Mouse (Mus musculus) limb, embryonic 11.5 days (tissue): Measurements from ENCODE around the gene Dlg2. TPM values are rescaled to one million over a fixed set of nuclear protein-coding genes. Genes with fewer than 3 reads are reported as not detected.

Experiments
- ATAC-seq: fragments of 200-750 bp; cut with Nextera tagmentation; 2 replicates; pipeline ENCODE4 v1.8.0; 2017; ENCODE audit warnings: low read depth; ENCODE audit not compliant: insufficient number of reproducible peaks, low FRiP score, low TSS enrichment
- DNase-seq: peaks from one replicate; pipeline ENCODE4 v3.0.0-alpha.2; 2015; ENCODE audit warnings: low spot score
- H3K27ac ChIP-seq: fragments of 300-500 bp; sonication (generic); replicated peaks from 2 replicates; pipeline ENCODE4 v1.5.1; 2014; ENCODE audit warnings: low read depth, mild to moderate bottlenecking, low read length
- H3K27me3 ChIP-seq: fragments of 300-500 bp; sonication (generic); 2 replicates; pipeline ENCODE4 v1.6.1; 2014; ENCODE audit warnings: mild to moderate bottlenecking, low read length, mixed read lengths; ENCODE audit not compliant: control insufficient read depth, insufficient read depth
- H3K36me3 ChIP-seq: fragments of 300-500 bp; sonication (generic); 2 replicates; pipeline ENCODE4 v1.6.1; 2014; ENCODE audit warnings: mild to moderate bottlenecking, low read length, moderate library complexity, mixed read lengths; ENCODE audit not compliant: control insufficient read depth, insufficient read depth
- H3K4me1 ChIP-seq: fragments of 300-500 bp; sonication (generic); 2 replicates; pipeline ENCODE4 v1.6.1; 2014; ENCODE audit warnings: low read length, mixed read lengths; ENCODE audit not compliant: control insufficient read depth, insufficient read depth
- H3K4me2 ChIP-seq: fragments of 300-500 bp; sonication (generic); 2 replicates; pipeline ENCODE4 v1.6.1; 2014; ENCODE audit warnings: low read depth, mild to moderate bottlenecking, moderate library complexity; ENCODE audit not compliant: severe bottlenecking
- H3K4me3 ChIP-seq: fragments of 300-500 bp; sonication (generic); 2 replicates; pipeline ENCODE4 v1.5.1; 2014; ENCODE audit warnings: low read depth, low read length
- H3K9ac ChIP-seq: fragments of 300-500 bp; sonication (generic); 2 replicates; pipeline ENCODE4 v1.6.1; 2014; ENCODE audit warnings: mild to moderate bottlenecking, low read length
- H3K9me3 ChIP-seq: fragments of 300-500 bp; sonication (generic); 2 replicates; pipeline ENCODE4 v1.6.1; 2016; ENCODE audit warnings: low read length; ENCODE audit not compliant: control insufficient read depth
- WGBS: fragments of 180-500 bp; shearing (Covaris S2); extraction: QIAGEN DNeasy Blood & Tissue Kit; methylation state at CpG from one replicate; pipeline ENCODE4 v1.1.7; 2014; 5-methylcytosine and 5-hydroxymethylcytosine counted together
- polyA plus RNA-seq: library from polyadenylated mRNA; unstranded; fragments of >200 nt; fragmentation: Nextera tagmentation; extraction: Ambion mirVana; gene quantifications from 2 replicates; pipeline ENCODE4 v1.2.1, GENCODE M21; 2014

The Dlg2 gene
- polyA plus RNA-seq, 1 experiment from 2014 or later = 1.3 TPM

GRCm38 (mm10) chr7:92292918-92293518 lies 1816.5 kb downstream of the Dlg2 start:
- 75% methylated on average over 8 of the region's 8 CpGs for WGBS
- H3K27ac ChIP-seq = no peak overlapping the region
- H3K9ac ChIP-seq = no peak overlapping the region
- no peaks in the 10 kb centered on the region for H3K27me3 ChIP-seq
- no peak overlapping the region for H3K4me2 ChIP-seq
- H3K36me3 ChIP-seq = no peaks in the 10 kb centered on the region
- H3K4me1 ChIP-seq = no peaks in the 10 kb centered on the region
- no peaks in the 10 kb centered on the region for H3K9me3 ChIP-seq
- DNase-seq (no peak), ATAC-seq (no peak)
- no peak overlapping the region for H3K4me3 ChIP-seq

GRCm38 (mm10) chr7:92301046-92301445 lies 1824.6 kb downstream of the Dlg2 start:
- ATAC-seq = no peak
- H3K36me3 ChIP-seq = no peaks in the 10 kb centered on the region
- H3K27ac ChIP-seq = no peak overlapping the region
- no peak overlapping the region for H3K4me3 ChIP-seq
- no peak overlapping the region for H3K4me2 ChIP-seq
- no peaks in the 10 kb centered on the region for H3K9me3 ChIP-seq
- WGBS = 37% methylated on average over 2 of the region's 2 CpGs
- H3K9ac ChIP-seq = no peak overlapping the region
- no peaks in the 10 kb centered on the region for H3K27me3 ChIP-seq
- no peaks in the 10 kb centered on the region for H3K4me1 ChIP-seq
- no peak for DNase-seq

GRCm38 (mm10) chr7:92307634-92308033 lies 1831.2 kb downstream of the Dlg2 start:
- 87% methylated on average over 2 of the region's 2 CpGs for WGBS
- Histone ChIP-seq H3K4me1 (no peaks in the 10 kb centered on the region), H3K4me2 (no peak overlapping the region), H3K36me3 (no peaks in the 10 kb centered on the region), H3K9me3 (no peaks in the 10 kb centered on the region), H3K27me3 (no peaks in the 10 kb centered on the region), H3K4me3 (no peak overlapping the region), H3K27ac (no peak overlapping the region), H3K9ac (no peak overlapping the region)
- DNase-seq (no peak), ATAC-seq (no peak)

GRCm38 (mm10) chr7:92308168-92308567 lies 1831.7 kb downstream of the Dlg2 start:
- no peak overlapping the region for H3K27ac ChIP-seq
- H3K4me1 ChIP-seq = no peaks in the 10 kb centered on the region
- no peak overlapping the region for H3K9ac ChIP-seq
- no peak for DNase-seq
- ATAC-seq = no peak
- no peaks in the 10 kb centered on the region for H3K27me3 ChIP-seq
- no peaks in the 10 kb centered on the region for H3K9me3 ChIP-seq
- no peak overlapping the region for H3K4me3 ChIP-seq
- H3K36me3 ChIP-seq = no peaks in the 10 kb centered on the region
- no peak overlapping the region for H3K4me2 ChIP-seq
- 78% methylated on average over 2 of the region's 2 CpGs for WGBS

- H3K4me1 ChIP-seq = peaks cover 4% of the 10 kb centered on the region; the same call in 1 of the 2 replicates
- H3K36me3 ChIP-seq = no peaks in the 10 kb centered on the region
- H3K4me2 ChIP-seq = no peak overlapping the region
- no peak overlapping the region for H3K9ac ChIP-seq
- no peak overlapping the region for H3K4me3 ChIP-seq
- ATAC-seq = no peak
- no peaks in the 10 kb centered on the region for H3K27me3 ChIP-seq
- no peak overlapping the region for H3K27ac ChIP-seq
- WGBS = 42% methylated on average over 6 of the region's 6 CpGs
- no peaks in the 10 kb centered on the region for H3K9me3 ChIP-seq
- no peak for DNase-seq
Measured at GRCm38 (mm10) chr7:92316389-92316788, 1839.9 kb downstream of the Dlg2 start.

GRCm38 (mm10) chr7:92319469-92319868 lies 1843.0 kb downstream of the Dlg2 start:
- no peaks in the 10 kb centered on the region for H3K36me3 ChIP-seq
- 42% methylated on average over 1 of the region's 1 CpGs for WGBS
- ATAC-seq (no peak), DNase-seq (no peak)
- H3K27me3 ChIP-seq = no peaks in the 10 kb centered on the region
- H3K4me2 ChIP-seq = no peak overlapping the region
- H3K9ac ChIP-seq = no peak overlapping the region
- H3K9me3 ChIP-seq = no peaks in the 10 kb centered on the region
- H3K4me1 ChIP-seq = peaks cover 4% of the 10 kb centered on the region; the same call in 1 of the 2 replicates
- H3K4me3 ChIP-seq = no peak overlapping the region
- no peak overlapping the region for H3K27ac ChIP-seq

- Histone ChIP-seq H3K36me3 (no peaks in the 10 kb centered on the region), H3K9ac (no peak overlapping the region), H3K27me3 (no peaks in the 10 kb centered on the region), H3K9me3 (no peaks in the 10 kb centered on the region), H3K4me1 (peaks cover 4% of the 10 kb centered on the region; the same call in 1 of the 2 replicates), H3K27ac (no peak overlapping the region), H3K4me3 (no peak overlapping the region), H3K4me2 (no peak overlapping the region)
- ATAC-seq = no peak
- no peak for DNase-seq
Measured at GRCm38 (mm10) chr7:92320181-92320580, 1843.7 kb downstream of the Dlg2 start.

- Histone ChIP-seq H3K4me2 (no peak overlapping the region), H3K36me3 (no peaks in the 10 kb centered on the region), H3K27ac (no peak overlapping the region), H3K9me3 (no peaks in the 10 kb centered on the region), H3K4me3 (no peak overlapping the region), H3K9ac (no peak overlapping the region), H3K4me1 (no peaks in the 10 kb centered on the region), H3K27me3 (no peaks in the 10 kb centered on the region)
- no peak for DNase-seq
- 90% methylated on average over 2 of the region's 2 CpGs for WGBS
- ATAC-seq = no peak
Measured at GRCm38 (mm10) chr7:92321786-92322185, 1845.3 kb downstream of the Dlg2 start.
